Mouse (Mus musculus) cerebellum, adult 11-12 months (tissue): ENCODE measurements around the gene Zbtb48.

Experiments used
- DNase-seq: peaks from one replicate; pipeline ENCODE4 v3.0.0; 2022

Gene Zbtb48

GRCm38 (mm10) chr4:152028456-152028855 lies 985 bp upstream of the Zbtb48 start:
- DNase-seq: peak; percentile 54

DNA sequence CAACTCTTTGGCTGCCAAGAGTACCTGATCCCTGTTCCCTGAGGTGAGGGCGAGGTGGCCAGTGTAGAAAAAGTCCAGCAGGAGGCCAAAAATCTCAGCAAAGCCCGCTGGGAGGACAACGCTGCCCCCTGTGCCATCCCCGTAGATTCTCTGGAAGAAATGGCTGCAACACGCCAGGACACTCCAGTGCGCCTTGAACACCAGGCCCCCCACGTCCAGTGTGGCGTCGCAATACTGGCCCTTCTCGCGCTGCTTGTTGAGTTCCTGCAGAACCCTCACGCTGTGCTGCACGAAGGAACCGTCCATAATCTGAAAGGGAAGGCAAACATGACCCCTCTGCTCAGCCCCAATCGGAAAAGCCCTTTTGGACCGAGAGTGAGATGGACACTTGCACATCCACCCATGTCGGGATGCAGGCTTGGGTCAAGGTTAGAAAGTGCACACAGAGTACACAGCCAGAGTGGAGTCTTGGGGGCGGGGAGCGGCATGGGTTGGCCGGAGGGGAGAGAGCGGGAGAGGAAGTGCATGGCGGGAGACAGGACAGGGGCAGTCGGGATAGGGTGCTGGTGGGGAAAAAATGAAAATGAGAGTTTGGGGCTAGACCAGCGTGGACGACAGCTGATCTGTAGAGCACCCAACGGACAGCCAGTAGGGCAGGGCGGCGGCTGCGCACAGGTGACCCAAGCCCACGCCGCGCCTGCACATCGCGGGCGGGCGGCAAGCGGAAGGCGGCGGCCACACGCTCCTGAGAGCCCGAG lies 541 bp downstream of the Zbtb48 start:
- peak; percentile 41 for DNase-seq

DNA sequence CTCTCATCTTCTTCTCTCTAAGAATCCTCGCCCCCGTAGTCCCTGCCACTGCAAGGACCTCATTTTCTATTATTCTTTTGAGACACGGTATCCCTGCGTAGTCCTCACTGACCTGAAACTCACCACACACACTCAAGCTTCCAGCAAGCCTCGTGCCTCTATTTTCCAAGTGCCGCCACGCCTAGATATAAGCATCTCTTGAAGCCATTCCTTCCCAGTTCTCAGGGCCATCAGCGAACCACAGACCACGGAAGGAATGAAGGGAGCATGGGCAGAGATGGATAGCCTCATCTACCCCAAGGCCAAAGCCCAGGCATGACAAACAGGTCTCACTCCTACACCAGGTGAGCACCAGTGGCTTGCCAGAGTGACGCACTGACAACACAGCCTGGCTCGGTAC lies 2.9 kb downstream of the Zbtb48 start:
- DNase-seq: no peak

DNA sequence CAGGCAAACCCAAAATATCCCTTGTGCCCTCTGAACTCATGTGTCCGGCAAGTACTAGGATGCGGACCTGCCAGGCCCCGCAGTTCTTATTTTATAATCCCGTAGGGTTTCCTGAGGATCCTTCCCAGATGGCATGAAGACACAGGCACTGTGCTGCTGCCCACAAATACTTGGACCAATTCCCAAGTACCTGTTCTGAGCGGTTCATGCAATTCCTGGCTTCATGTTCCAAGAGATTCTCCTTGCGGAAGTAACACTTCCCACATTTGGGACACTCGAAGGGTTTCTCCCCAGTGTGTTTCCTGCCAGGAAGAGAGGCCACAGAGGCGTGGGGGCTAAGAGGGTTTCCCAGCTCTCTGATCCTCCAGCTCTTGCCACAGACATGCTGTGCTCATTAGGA lies 5.0 kb downstream of the Zbtb48 start:
- DNase-seq: peak; percentile 52

DNA sequence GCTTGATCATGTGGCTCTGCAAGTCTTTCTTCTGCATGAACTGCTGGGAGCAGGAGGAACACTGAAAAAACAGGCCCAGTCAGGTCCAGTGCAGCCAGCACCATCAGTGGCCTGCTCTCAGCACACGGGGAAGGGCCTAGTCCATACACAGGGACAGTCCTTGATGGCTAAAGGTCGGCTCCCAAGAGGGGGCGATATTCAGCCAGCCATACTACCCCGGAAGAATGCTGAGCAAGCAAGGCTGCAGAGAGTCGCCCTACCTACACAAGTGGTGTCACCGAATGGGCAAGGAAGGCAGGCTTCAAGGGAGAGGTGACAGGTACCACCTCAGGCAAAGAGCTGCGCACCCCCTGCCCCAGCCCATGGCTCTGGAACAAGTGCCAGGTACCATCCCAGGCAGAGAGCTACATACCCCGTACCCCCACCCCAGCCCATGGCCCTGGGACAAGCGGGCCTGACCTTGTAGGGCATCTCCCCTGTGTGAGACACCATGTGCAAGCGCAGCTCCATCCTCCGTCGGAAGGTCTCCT lies 5.8 kb downstream of the Zbtb48 start:
- DNase-seq: peak; percentile 32

- peak; percentile 18 for DNase-seq
Observed at GRCm38 (mm10) chr4:152020024-152020423, 7.4 kb downstream of the Zbtb48 start.

- DNase-seq: peak; percentile 21
Observed at GRCm38 (mm10) chr4:152019073-152019472, 8.4 kb downstream of the Zbtb48 start.

DNA sequence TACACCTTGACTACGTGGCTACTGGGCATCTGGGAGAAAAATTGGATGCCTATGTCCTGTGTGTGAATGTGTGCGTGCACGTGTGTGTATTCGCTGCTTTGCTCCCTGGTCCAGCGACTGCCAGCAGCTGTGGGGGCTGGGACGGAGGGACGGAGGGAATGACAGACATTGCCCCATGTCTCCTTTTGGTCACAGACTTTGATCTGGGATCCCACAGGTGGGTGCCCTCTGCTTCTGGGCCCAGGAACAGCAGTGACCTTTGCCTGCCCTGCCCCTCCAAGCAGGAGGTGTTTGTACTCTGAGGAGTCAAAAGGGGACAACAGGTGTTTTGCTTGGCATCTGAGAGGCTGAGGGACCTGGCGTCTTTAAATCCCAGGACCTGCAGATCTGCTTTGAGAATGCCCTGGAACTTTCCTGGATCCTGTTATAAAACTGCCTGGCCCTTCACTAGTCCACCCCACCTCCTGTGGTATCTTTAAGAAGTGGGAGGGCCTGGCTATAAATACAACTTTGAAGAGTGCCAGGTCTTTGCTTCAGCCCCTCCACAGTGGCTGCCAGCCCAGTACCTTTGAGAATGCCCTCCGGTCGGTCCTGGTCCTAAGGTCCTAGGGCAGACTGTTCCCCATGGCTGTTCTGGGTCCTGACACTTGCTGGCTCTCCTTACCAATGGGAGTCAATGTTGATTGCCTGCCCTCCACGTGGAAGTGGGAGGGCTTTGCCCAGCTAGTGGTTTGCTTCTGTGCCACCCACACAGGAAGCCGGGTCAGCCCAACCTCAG lies 14.2 kb downstream of the Zbtb48 start:
- peak; percentile 35 for DNase-seq

DNA sequence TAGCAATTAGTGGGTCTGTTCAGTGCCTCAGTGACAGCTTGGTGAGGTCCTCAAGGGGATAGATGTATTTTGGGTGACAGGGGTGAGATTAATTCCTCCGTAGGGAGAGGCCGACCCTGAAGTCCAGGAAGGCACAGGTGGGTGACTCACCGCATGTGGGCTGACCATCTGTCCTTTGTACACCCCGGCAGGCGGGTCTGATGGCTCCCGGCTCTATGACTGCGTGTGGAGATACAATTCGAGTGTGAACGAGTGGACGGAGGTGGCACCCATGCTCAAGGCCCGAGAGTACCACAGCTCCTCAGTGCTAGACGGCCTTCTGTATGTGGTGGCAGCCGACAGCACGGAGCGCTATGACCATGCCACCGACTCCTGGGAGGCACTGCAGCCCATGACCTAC lies 15.4 kb downstream of the Zbtb48 start:
- peak; percentile 48 for DNase-seq

- no peak for DNase-seq
Observed at GRCm38 (mm10) chr4:152011171-152011760, 16.2 kb downstream of the Zbtb48 start.

- DNase-seq: peak; percentile 54
Observed at GRCm38 (mm10) chr4:152010707-152011134, 16.8 kb downstream of the Zbtb48 start.

DNA sequence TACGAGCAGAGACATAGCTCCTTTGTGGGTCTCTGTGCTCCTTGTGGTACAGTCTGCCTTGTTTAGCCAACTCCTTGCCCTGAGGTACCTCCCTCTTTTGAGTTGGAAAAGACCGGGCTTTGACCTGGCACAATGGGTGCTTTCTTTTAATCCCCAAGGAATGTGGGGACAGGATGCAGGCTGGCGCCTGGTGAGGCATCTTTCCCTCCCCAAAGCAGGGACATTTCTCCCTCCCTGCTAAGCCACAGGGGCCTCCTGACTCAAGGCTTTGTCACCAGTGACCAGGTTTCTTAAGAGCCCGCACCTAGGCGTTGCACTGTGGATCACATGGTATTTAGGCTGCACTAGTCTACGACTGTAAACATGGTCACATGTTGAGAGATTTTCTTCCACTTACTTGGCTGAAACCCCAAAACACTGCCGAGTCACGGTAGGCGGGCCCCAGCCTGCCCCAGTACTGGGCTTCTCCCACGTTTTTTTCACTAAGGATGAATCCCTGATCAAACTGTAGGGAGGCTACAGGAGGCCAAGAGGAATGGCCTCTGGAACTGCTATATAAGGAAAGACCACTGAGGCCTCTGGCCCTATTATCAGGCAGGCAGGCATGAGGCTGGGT lies 17.3 kb downstream of the Zbtb48 start:
- DNase-seq: peak; percentile 49

- peak; percentile 82 for DNase-seq
Observed at GRCm38 (mm10) chr4:152009076-152010051, 18.1 kb downstream of the Zbtb48 start.

DNA sequence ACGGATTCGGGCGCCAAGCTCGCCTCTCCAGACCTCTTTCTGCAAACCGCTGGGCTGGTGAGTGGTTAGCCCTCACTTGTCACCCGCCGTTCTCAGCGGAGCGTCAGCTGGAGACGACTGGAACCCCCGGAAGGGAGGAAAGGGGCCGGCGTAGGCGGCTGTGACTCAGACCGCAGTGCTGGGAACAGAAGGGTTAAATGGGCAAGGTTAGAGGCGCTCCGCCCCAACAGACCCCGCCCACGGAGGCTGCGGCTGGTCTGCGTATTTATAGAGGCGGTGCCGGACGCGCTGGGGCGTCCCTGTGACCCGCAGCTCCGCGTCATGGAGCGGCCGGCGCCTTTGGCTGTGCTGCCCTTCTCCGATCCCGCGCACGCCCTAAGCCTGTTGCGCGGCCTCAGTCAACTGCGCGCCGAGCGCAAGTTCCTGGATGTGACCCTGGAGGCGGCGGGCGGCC lies 18.8 kb downstream of the Zbtb48 start, which contains the start of gene Klhl21:
TSS of gene Klhl21 (plus strand) at position 182 of the 454 bp plus-strand sequence.
- DNase-seq: peak; percentile 94

DNA sequence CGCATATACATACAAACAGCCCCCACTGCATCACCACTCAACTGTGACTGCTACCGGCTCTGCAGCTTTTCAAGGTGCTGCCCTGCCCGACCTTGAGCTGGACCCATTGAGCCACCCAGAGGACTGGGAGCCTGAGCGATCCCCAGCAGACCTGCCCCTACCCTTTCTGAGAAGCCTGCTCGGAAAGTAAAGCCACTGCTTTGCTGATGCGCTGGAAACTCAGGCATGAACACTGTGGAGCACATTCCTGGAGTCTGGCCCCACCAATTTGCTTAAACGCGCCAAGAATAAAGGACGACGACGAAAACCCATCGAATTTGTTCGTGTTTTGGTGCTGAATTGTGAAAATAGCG lies 19.3 kb downstream of the Zbtb48 start:
- no peak for DNase-seq

GRCm38 (mm10) chr4:152007481-152008147 lies 19.9 kb downstream of the Zbtb48 start:
- DNase-seq: peak; percentile 52

DNA sequence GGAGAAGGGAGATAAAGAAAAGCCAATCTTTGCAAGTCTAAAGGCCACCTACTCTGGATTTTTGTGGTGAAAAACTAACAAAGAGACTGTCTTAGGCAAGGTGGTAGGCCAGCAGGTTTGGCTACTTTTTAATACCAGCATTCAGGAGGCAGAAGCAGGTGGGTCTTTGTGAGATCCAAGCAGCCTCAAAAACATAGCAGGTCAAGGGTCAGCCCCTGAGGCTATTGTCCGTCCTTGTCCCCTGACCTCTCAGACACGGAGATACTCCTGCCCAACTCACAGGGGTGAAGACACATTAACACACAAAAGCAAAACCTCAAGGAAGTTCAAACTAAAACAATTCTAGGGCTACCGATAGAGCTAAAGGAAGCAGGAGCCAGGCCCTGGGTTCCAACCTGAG lies 20.7 kb downstream of the Zbtb48 start:
- DNase-seq: no peak

DNA sequence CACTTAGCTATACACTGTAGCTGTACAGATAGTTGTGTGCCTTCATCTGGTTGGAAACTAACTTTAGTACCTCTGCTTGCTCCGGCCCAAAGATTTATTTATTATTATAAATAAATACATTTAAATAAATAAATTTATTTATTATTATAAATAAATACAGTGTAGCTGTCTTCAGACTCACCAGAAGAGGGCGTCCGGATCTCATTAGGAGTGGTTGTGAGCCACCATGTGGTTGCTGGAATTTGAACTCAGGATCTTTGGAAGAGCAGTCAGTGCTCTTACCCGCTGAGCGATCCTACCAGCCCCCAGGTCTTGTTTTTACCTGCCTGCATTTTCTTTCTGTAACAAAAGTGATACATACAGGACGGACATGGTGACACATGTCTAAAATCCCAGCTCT lies 21.3 kb downstream of the Zbtb48 start:
- DNase-seq: no peak

- no peak for DNase-seq
Observed at GRCm38 (mm10) chr4:152002063-152002462, 25.4 kb downstream of the Zbtb48 start.

DNA sequence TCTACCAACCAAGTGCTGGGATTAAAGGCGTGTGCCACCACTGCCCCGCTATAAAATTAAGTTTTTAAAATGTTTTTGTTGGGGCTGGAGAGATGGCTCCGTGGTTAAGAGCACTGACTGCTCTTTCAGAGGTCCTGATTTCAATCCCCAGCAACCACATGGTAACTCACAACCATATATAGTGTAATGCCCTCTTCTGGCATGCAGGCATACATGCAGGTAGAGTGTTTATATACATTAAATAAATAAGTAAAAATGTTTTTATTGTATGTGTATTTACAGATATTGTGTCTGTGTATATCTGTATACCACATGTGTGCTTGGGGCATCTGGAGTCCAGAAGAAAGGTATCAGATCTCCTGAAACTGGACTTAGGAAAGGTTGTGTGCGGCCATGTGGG lies 26.1 kb downstream of the Zbtb48 start:
- no peak for DNase-seq

DNA sequence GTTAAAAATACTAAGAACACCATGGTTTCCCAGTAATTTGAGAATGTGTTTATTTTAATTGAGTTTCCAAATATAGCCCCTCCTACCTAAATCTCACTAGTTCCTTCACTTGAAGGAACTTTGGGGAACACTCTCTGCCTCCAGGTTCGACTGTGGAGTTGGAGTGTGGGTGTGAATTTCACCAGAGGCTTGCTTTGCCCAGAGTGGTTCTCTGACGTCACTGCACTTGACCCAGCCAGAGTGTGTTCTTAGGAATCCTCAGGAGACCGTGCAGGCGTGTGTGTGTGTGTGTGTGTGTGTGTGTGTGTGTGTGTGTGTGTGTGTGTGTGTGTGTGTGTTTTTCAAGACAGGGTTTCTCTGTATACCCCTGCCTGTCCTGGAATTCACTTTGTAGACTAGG lies 26.6 kb downstream of the Zbtb48 start:
- DNase-seq: no peak
